Comparison of ENCODE assay signal across 8 mouse cellular contexts in the genomic region with DNA sequence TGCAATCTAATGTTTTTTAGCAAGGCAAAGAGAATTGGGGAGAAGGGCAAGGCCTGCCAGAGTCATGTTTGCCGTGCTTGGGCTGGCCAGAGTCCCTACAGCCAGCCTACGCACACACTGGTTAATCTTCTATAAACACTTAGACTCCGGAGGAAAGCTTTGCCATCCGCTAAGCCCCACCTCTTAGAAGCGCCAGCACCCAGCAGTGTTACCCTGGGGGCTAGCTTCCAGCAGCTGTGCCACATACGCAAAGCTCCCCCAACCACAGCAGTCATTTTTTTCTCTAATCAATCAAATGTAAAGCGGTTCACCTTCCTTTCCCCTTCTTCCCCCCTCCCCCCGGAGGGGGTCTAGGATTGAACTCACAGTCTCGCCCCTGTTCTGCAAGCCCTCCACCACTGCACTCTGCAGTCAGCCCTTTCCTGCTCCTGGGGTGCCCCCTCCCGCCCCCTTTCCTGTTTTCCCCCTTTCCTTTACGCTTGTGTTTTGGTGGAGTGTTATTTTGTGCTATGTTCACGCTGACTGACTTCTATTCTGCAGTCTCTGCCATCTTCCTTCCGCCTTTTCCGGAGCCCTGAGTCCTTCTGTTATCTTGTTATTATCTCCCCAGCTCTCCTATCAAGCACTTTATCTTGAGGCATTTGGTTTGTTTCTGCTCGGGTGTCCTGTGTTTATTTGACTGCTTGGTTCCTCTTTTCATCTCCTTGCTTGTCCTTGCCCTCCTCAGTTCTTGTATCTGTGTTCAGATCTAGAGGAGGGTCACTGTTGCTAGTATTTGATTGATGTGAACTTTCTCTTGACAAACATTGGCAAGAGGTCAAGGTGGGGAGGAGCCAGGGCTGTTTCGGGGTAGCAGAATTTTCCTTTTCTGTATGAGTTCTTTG. TPM values are rescaled to one million over a fixed set of nuclear protein-coding genes. Genes with fewer than 3 reads are reported as not detected.
DNase-seq lines count a peak whose midpoint lies in the region; ATAC-seq lines count a peak whose summit lies in the region.

No protein-coding gene starts in this region.

- peak; percentile 36 for DNase-seq in kidney, adult 11 months
- no peak for DNase-seq in kidney, postnatal 14 days
- DNase-seq in adrenal gland, postnatal 25 days: peak; percentile 61
- DNase-seq in retina, embryonic 14.5 days (ENCODE audit: low spot score): peak; percentile 27
- no peak for DNase-seq in left cerebral cortex, postnatal 25 days (ENCODE audit: low spot score in 2 of 2)
- no peak for DNase-seq in gastrocnemius, postnatal 4 days (ENCODE audit: low spot score in 2 of 2)

- H3K4me3 ChIP-seq in hindbrain, embryonic 15.5 days: no peak overlapping the region
- peak overlapping the region; percentile 26 for H3K4me3 ChIP-seq in liver, embryonic 15.5 days (replicated peaks)

- no peaks in the 10 kb centered on the region for H3K9me3 ChIP-seq in hindbrain, embryonic 15.5 days
- H3K9me3 ChIP-seq in liver, embryonic 15.5 days (replicated peaks): no peaks in the 10 kb centered on the region

- H3K27ac ChIP-seq in hindbrain, embryonic 15.5 days (replicated peaks): no peak overlapping the region
- peak overlapping the region; percentile 65 for H3K27ac ChIP-seq in liver, embryonic 15.5 days (replicated peaks)

- H3K4me1 ChIP-seq in hindbrain, embryonic 15.5 days (replicated peaks): peaks cover 16% of the 10 kb centered on the region
- peaks cover 26% of the 10 kb centered on the region for H3K4me1 ChIP-seq in liver, embryonic 15.5 days (replicated peaks)

- 24% methylated on average over 16 of the region's 16 CpGs for WGBS in hindbrain, embryonic 15.5 days
- 1% methylated on average over 16 of the region's 16 CpGs for WGBS in liver, embryonic 15.5 days (ENCODE audit: insufficient replicate concordance)

- H3K36me3 ChIP-seq in hindbrain, embryonic 15.5 days: no peaks in the 10 kb centered on the region
- no peaks in the 10 kb centered on the region for H3K36me3 ChIP-seq in liver, embryonic 15.5 days (replicated peaks)

- no peak overlapping the region for H3K9ac ChIP-seq in hindbrain, embryonic 15.5 days
- no peak overlapping the region for H3K9ac ChIP-seq in liver, embryonic 15.5 days

- no peak for ATAC-seq in hindbrain, embryonic 15.5 days (ENCODE audit: low FRiP score, low read depth)
- ATAC-seq in liver, embryonic 15.5 days (ENCODE audit: insufficient read depth): peak; percentile 45; the same call in 1 of the 2 replicates

- H3K27me3 ChIP-seq in hindbrain, embryonic 15.5 days: no peaks in the 10 kb centered on the region
- peaks cover 3% of the 10 kb centered on the region; the same call in 1 of the 2 replicates for H3K27me3 ChIP-seq in liver, embryonic 15.5 days

- peak overlapping the region; percentile 14; the same call in 1 of the 2 replicates for H3K4me2 ChIP-seq in hindbrain, embryonic 15.5 days
- H3K4me2 ChIP-seq in liver, embryonic 15.5 days: peak overlapping the region; percentile 58

- intact Hi-C loops in left cerebral cortex, postnatal 25 days (cut with DNase I): no loop called here

RNA-seq across cellular contexts. Expression of a gene that starts 15.0 kb away (rescaled TPM):
- total RNA-seq in adrenal gland, postnatal 25 days (2021): 0.86 and 3.4 TPM in 2 replicates
- polyA plus RNA-seq in hindbrain, embryonic 15.5 days (2015; fragmentation: Nextera tagmentation; extraction: Ambion mirVana): 0.12 and 0.16 TPM in 2 replicates
- polyA plus RNA-seq in liver, embryonic 15.5 days (2015; fragmentation: Nextera tagmentation; extraction: Ambion mirVana): not detected in 2 replicates
- total RNA-seq in left cerebral cortex, postnatal 25 days (2021): under 1 TPM; 0.37 TPM
- total RNA-seq in gastrocnemius, postnatal 4 days (2021): not detected

Comparison
In these comparisons a context has a peak if more than half of its experiments do, and no peak if none do; other contexts are left out.
1. DNase-seq: peak in kidney, adult 11 months (single experiment), adrenal gland, postnatal 25 days (single experiment) and retina, embryonic 14.5 days (single experiment); none in kidney, postnatal 14 days (single experiment), left cerebral cortex, postnatal 25 days (0 of 2) and gastrocnemius, postnatal 4 days (0 of 2).